Mouse (Mus musculus) liver, embryonic 14.5 days (tissue): Measurements from ENCODE around the gene Bcl7c.

Experiments
- CTCF ChIP-seq: IDR thresholded peaks from 2 replicates; pipeline ENCODE4 v1.5.1; 2016; ENCODE audit warnings: antibody characterized with exemption, low read depth, control low read depth
- EP300 ChIP-seq: IDR thresholded peaks from 2 replicates; pipeline ENCODE4 v1.6.1; 2016; ENCODE audit warnings: antibody characterized with exemption, low read depth

DNA sequence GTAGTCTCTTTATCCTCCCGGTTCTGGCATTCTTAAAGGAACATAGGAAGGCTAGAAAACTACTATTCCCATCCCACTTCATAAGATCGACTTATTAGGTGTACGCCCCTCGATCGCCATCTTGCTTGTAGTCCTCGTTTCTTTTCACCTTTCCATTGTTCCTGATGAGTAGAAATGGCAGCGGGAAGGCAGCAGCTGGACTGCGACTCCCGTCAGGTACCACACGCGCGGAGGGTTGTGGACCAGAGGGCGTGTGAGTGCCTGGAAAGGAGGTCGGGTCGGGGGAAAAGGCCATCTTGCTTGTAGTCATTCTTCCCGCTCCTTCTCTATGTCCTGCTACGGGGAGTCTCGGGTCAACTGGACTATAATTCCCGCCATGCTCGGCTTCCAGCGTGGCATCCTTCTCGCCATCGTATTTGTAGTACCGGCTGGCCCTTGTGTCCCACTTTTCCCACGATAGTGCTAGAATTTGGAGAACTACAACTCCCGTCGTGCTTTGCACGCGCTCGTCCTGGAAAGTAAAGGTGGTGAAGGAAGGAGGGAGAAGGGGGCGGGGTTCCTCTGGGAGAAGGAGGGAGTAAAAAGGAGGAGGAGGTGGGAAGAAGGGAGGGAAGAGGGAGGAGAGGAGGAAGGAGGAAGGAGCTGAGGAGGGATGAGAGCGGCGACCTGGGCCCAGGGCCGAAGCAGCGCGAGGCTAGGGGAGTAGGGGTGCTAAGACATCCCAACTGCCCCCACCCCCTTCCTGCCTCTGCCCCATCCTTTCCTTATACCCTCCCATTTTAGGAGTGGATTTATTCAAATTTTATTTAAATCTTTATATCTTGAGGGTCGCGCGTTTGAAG lies 37.1 kb upstream of the Bcl7c start:
- no peak for TF ChIP-seq CTCF
- no peak for TF ChIP-seq EP300
